Mouse (Mus musculus) kidney, embryonic 14.5 days (tissue): Measurements from ENCODE around the gene Mef2a. TPM values are rescaled to one million over a fixed set of nuclear protein-coding genes. Genes with fewer than 3 reads are reported as not detected.
"Not testable (repeated sequence)": the region's sequence is repeated elsewhere in the genome, so short reads cannot be mapped to it uniquely, and the experiment has no call there.

Source experiments
- ATAC-seq: fragments of 200-750 bp; cut with Nextera tagmentation; 2 replicates; pipeline ENCODE4 v1.8.0; 2017; ENCODE audit warnings: moderate number of reproducible peaks, mild to moderate bottlenecking, moderate TSS enrichment, moderate library complexity; ENCODE audit not compliant: low FRiP score, low TSS enrichment
- H3K27ac ChIP-seq: fragments of 300-500 bp; sonication (generic); 2 replicates; pipeline ENCODE4 v1.5.1; 2014; ENCODE audit warnings: low read depth, mild to moderate bottlenecking, low read length, moderate library complexity, mixed read lengths
- H3K27me3 ChIP-seq: fragments of 300-500 bp; sonication (generic); 2 replicates; pipeline ENCODE4 v1.6.1; 2014; ENCODE audit warnings: mild to moderate bottlenecking, low read length; ENCODE audit not compliant: control insufficient read depth, insufficient read depth
- H3K36me3 ChIP-seq: fragments of 300-500 bp; sonication (generic); 2 replicates; pipeline ENCODE4 v1.6.1; 2014; ENCODE audit warnings: low read length, mixed read lengths; ENCODE audit not compliant: control insufficient read depth, insufficient read depth
- H3K4me1 ChIP-seq: fragments of 300-500 bp; sonication (generic); 2 replicates; pipeline ENCODE4 v1.6.1; 2014; ENCODE audit warnings: low read length, mixed read lengths; ENCODE audit not compliant: control insufficient read depth, insufficient read depth
- H3K4me2 ChIP-seq: fragments of 300-500 bp; sonication (generic); replicated peaks from 2 replicates; pipeline ENCODE4 v1.6.1; 2014; ENCODE audit warnings: low read depth, mild to moderate bottlenecking, low read length
- H3K4me3 ChIP-seq: fragments of 300-500 bp; sonication (generic); 2 replicates; pipeline ENCODE4 v1.5.1; 2014; ENCODE audit warnings: mild to moderate bottlenecking, low read length
- H3K9ac ChIP-seq: fragments of 300-500 bp; sonication (generic); 2 replicates; pipeline ENCODE4 v1.6.1; 2014; ENCODE audit warnings: low read depth, mild to moderate bottlenecking, low read length, moderate library complexity
- H3K9me3 ChIP-seq: fragments of 300-500 bp; sonication (generic); 2 replicates; pipeline ENCODE4 v1.6.1; 2016; ENCODE audit warnings: low read length; ENCODE audit not compliant: control insufficient read depth
- WGBS: fragments of 180-500 bp; shearing (Covaris S2); extraction: QIAGEN DNeasy Blood & Tissue Kit; methylation state at CpG from one replicate; pipeline ENCODE4 v1.1.7; 2014; 5-methylcytosine and 5-hydroxymethylcytosine counted together
- polyA plus RNA-seq: library from polyadenylated mRNA; unstranded; fragments of >200 nt; fragmentation: Nextera tagmentation; extraction: Ambion mirVana; gene quantifications from 2 replicates; pipeline ENCODE4 v1.2.1, GENCODE M21; 2014

Gene Mef2a
- polyA plus RNA-seq, 1 experiment from 2014 or later, result 45.6 TPM

DNA sequence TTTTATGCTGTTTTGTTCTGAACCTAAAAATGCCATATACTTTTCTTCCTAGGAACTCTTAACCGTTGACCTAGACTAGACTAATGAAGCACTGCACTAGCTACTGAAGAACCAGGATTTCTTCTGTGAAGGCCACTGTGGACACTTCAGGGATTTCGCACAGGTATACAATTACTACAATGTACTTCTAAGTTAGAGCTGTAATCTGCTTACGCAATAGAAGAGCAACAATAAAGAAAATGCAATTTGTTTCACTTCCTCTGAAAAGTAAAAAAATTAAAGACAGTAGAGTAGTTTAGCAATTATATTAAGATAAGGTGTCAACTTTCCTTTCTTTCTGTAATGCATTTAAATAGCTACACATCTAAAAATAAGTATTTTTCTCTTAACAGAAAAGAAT, 65.6 kb downstream of the Mef2a start:
- Histone ChIP-seq H3K9ac (no peak overlapping the region), H3K9me3 (no peaks in the 10 kb centered on the region), H3K36me3 (no peaks in the 10 kb centered on the region; the same call in 1 of the 2 replicates), H3K4me1 (no peaks in the 10 kb centered on the region), H3K27ac (no peak overlapping the region), H3K4me3 (no peak overlapping the region), H3K27me3 (no peaks in the 10 kb centered on the region), H3K4me2 (no peak overlapping the region)
- ATAC-seq, result no peak
- 94% methylated on average over 3 of the region's 3 CpGs for WGBS

DNA sequence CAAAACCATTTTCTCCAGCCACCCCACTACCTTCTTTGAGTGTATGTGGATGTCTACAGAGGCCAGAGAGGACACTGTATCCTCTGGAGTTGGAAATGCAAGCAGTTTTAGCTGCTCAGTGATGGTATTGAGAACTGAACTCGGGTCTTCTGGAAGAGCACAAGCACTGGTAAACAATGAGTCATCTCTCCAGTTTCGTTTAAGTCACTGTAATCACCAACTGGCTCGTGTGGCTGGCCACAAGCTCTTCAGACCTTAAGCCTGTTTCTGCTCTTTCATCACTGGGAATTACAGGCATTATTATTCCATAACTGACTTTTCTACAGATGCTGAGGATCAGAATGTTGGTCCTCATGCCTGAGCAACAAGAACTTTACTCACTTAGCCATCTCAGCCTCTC, 67.7 kb downstream of the Mef2a start:
- Histone ChIP-seq H3K9me3 (no peaks in the 10 kb centered on the region), H3K4me2 (no peak overlapping the region), H3K27me3 (no peaks in the 10 kb centered on the region), H3K27ac (no peak overlapping the region), H3K36me3 (no peaks in the 10 kb centered on the region; the same call in 1 of the 2 replicates), H3K4me3 (no peak overlapping the region), H3K4me1 (no peaks in the 10 kb centered on the region), H3K9ac (no peak overlapping the region)
- 83% methylated on average over 3 of the region's 3 CpGs for WGBS
- ATAC-seq, result no peak

GRCm38 (mm10) chr7:67296419-67296818, 76.2 kb downstream of the Mef2a start:
- peaks cover 4% of the 10 kb centered on the region; the same call in 1 of the 2 replicates for H3K36me3 ChIP-seq
- no peak overlapping the region for H3K4me3 ChIP-seq
- H3K9ac ChIP-seq, result no peak overlapping the region
- no peak overlapping the region for H3K4me2 ChIP-seq
- no peaks in the 10 kb centered on the region for H3K9me3 ChIP-seq
- ATAC-seq, result no peak
- H3K27me3 ChIP-seq, result no peaks in the 10 kb centered on the region
- WGBS, result 86% methylated on average over 1 of the region's 1 CpGs
- H3K4me1 ChIP-seq, result no peaks in the 10 kb centered on the region
- H3K27ac ChIP-seq, result no peak overlapping the region

DNA sequence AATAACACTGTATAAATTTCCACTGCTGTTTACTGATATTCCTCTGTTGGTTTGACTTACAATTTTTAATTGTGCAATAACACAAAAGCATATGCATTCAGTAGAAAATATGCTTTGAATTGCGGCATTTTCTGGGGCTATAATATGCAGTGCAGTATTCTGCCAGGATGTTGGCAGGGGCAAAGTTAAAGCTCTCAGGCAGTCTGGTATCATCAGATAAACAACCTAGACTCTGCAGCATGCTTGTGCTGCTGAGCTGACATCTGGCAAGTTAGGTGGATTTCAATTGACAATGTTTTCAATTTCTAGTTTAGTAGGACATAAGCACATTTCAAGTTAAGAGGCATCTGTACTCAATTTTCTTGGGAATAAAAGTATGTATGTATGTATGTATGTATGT, 81.3 kb downstream of the Mef2a start:
- H3K9me3 ChIP-seq, result no peaks in the 10 kb centered on the region
- peaks cover 4% of the 10 kb centered on the region; the same call in 1 of the 2 replicates for H3K36me3 ChIP-seq
- H3K4me3 ChIP-seq, result no peak overlapping the region
- no peaks in the 10 kb centered on the region for H3K4me1 ChIP-seq
- no peak overlapping the region for H3K4me2 ChIP-seq
- no peak for ATAC-seq
- no peak overlapping the region for H3K27ac ChIP-seq
- no peak overlapping the region for H3K9ac ChIP-seq
- no peaks in the 10 kb centered on the region for H3K27me3 ChIP-seq
- WGBS, result 91% methylated on average over 1 of the region's 1 CpGs

GRCm38 (mm10) chr7:67287456-67287855, 85.2 kb downstream of the Mef2a start:
- Histone ChIP-seq H3K27me3 (no peaks in the 10 kb centered on the region), H3K4me1 (no peaks in the 10 kb centered on the region), H3K4me2 (no peak overlapping the region), H3K9ac (no peak overlapping the region), H3K36me3 (no peaks in the 10 kb centered on the region), H3K9me3 (no peaks in the 10 kb centered on the region), H3K27ac (no peak overlapping the region), H3K4me3 (no peak overlapping the region)
- WGBS, result 87% methylated on average over 4 of the region's 4 CpGs
- ATAC-seq, result no peak

- no peak for ATAC-seq
- no peak overlapping the region for H3K27ac ChIP-seq
- no peaks in the 10 kb centered on the region for H3K27me3 ChIP-seq
- 93% methylated on average over 6 of the region's 6 CpGs for WGBS
- no peak overlapping the region for H3K4me3 ChIP-seq
- no peak overlapping the region for H3K4me2 ChIP-seq
- H3K36me3 ChIP-seq, result peaks cover 6% of the 10 kb centered on the region; the same call in 1 of the 2 replicates
- no peaks in the 10 kb centered on the region for H3K4me1 ChIP-seq
- no peak overlapping the region for H3K9ac ChIP-seq
- no peaks in the 10 kb centered on the region for H3K9me3 ChIP-seq
Measured at GRCm38 (mm10) chr7:67283581-67283980, 89.1 kb downstream of the Mef2a start.

DNA sequence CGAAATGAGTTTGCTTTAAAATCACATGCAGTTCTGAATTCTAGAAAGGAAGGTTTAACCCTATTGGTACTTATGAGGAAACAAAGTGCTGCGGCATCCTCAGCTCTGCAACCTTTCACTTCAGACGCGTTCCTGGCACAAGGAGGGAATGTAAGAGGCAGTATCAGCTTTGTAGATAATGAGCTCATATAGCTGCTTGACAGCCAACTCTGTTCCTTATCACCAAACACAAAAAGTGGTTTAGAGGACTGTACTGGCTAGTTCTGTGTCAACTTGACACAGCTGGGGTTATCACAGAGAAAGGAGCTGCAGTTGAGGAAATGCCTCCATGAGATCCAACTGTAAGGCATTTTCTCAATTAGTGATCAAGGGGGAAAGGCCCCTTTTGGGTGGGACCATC, 102.2 kb downstream of the Mef2a start:
- WGBS, result 94% methylated on average over 4 of the region's 4 CpGs
- not testable (repeated sequence) for H3K4me3 ChIP-seq, ATAC-seq, H3K27ac ChIP-seq, H3K9ac ChIP-seq, H3K27me3 ChIP-seq, H3K9me3 ChIP-seq, H3K4me2 ChIP-seq, H3K36me3 ChIP-seq, H3K4me1 ChIP-seq

GRCm38 (mm10) chr7:67259828-67260563, 112.7 kb downstream of the Mef2a start:
- H3K4me2 ChIP-seq, result no peak overlapping the region
- peaks cover 21% of the 10 kb centered on the region for H3K36me3 ChIP-seq
- no peaks in the 10 kb centered on the region for H3K9me3 ChIP-seq
- H3K4me1 ChIP-seq, result no peaks in the 10 kb centered on the region
- H3K27ac ChIP-seq, result no peak overlapping the region
- WGBS, result 94% methylated on average over 4 of the region's 4 CpGs
- no peak for ATAC-seq
- H3K9ac ChIP-seq, result no peak overlapping the region
- no peaks in the 10 kb centered on the region for H3K27me3 ChIP-seq
- H3K4me3 ChIP-seq, result no peak overlapping the region

- Histone ChIP-seq H3K9ac (no peak overlapping the region), H3K4me3 (no peak overlapping the region), H3K4me2 (no peak overlapping the region), H3K27me3 (no peaks in the 10 kb centered on the region), H3K36me3 (peaks cover 17% of the 10 kb centered on the region; the same call in 1 of the 2 replicates), H3K9me3 (no peaks in the 10 kb centered on the region), H3K27ac (no peak overlapping the region), H3K4me1 (no peaks in the 10 kb centered on the region)
- WGBS, result 81% methylated on average over 2 of the region's 2 CpGs
- ATAC-seq, result no peak
Measured at GRCm38 (mm10) chr7:67246067-67246466, 126.6 kb downstream of the Mef2a start.
